Mouse (Mus musculus) CH12F3 (cell line): ENCODE data around the gene Tm9sf1.

Experiments
- in situ Hi-C: fragments of 300-500 bp; cut with MboI; formaldehyde crosslinking; loops from 2 replicates; pipeline ENCODE4 v1.14.3; 2020; ENCODE audit warnings: low sequenced_read_pairs

Tm9sf1 gene

GRCm38 (mm10) chr14:55635523-55636007 lies 8.0 kb downstream of the Tm9sf1 start, which contains the start of gene Ipo4:
Gene Ipo4 (minus strand): TSS chr14:55635957.
- in situ Hi-C loops = no loop called here

- in situ Hi-C loops = no loop called here
These were observed 8.6 kb downstream of the Tm9sf1 start for GRCm38 (mm10) chr14:55634874-55635522.

DNA sequence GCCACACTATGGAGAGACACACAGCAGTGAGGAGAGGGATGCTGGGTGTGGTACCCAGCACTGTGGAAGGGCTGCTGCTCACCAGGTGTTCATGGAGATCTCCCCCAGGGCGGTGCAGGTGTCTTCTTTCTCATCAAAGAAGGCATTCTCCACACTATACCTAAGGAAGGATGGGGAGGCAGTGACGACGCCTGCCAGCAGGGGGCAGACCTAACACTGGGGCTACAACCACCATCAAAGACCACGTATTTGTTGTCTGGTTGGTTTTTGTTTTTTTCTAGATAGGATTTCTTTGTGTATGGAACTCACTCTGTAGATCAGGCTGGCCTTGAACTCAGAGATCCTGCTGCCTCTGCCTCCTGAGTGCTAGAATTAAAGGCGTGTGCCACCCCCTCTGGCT lies 14.3 kb downstream of the Tm9sf1 start:
- in situ Hi-C loops = no loop called here

GRCm38 (mm10) chr14:55628077-55628827 lies 15.4 kb downstream of the Tm9sf1 start:
- in situ Hi-C loops = no loop called here

DNA sequence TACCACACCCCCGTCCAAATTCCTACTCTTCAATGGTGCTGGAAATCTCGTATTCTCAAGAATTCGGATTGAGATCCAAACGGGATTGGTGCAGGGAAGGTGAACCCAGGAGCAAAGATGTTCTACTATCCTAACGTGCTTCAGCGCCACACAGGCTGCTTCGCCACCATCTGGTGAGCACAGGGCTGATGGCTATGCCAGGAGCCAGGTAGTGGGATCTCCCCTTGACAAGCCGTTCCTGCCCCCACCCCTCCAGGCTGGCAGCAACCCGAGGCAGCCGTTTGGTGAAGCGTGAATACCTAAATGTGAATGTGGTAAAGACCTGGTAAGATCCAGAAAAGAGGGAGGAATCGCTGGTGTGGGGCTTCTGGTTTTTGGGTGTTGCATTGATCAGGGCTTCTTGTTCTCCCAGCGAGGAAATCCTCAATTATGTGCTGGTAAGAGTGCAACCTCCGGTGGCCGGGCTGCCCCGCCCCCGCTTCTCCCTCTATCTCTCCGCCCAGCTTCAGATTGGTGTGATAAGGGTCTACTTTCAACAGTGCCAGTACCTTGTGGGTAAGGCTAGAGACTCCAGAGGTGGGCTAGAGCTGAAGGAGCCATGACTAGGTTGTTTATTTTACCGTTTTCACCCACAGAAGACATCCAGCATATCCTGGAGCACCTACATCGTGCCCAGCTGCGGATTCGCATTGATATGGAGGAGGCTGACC lies 25.0 kb downstream of the Tm9sf1 start:
- in situ Hi-C loops = no loop called here

DNA sequence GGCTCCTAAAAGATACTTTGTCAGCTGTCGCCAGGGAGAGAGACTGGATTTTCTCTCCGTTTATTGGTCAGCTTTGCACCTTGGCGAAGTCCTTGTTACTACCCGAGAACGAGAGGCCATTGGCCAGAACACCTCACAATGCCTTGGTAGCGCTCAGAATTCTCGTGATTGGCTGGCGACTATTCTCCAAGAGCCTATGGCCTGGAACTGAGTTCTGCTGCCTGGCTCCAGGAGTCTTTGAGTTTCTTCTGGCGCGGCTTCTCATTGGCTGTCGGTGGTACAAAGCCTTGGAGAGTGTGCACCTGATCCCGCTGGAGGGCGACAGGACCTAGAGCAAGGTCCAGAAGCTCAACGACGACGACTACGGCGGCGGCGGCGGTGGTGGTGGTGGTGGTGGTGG lies 25.8 kb downstream of the Tm9sf1 start, which contains the start of gene Rec8:
Gene Rec8 (plus strand): TSS at position 216 of the 400 bp plus-strand sequence.
- in situ Hi-C loops = no loop called here

GRCm38 (mm10) chr14:55616844-55617243 lies 26.8 kb downstream of the Tm9sf1 start:
- in situ Hi-C loops = no loop called here

DNA sequence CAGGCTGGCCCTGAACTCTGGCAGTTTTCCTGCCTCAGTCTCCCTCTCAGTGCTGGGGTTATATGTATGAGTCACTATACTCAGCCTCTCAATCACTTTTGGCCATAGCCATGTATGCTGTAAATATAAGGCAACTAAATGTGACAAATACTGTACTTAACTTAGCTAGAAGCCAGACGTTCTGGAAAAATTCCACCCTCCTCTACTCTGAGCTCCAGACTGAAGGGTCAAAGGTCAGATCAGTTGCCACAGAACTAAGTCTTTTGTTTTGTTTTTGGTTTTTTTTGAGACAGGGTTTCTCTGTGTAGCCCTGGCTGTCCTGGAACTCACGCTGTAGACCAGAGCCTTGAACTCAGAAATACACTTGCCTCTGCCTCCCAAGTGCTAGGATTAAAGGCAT lies 27.7 kb downstream of the Tm9sf1 start:
- in situ Hi-C loops = no loop called here

DNA sequence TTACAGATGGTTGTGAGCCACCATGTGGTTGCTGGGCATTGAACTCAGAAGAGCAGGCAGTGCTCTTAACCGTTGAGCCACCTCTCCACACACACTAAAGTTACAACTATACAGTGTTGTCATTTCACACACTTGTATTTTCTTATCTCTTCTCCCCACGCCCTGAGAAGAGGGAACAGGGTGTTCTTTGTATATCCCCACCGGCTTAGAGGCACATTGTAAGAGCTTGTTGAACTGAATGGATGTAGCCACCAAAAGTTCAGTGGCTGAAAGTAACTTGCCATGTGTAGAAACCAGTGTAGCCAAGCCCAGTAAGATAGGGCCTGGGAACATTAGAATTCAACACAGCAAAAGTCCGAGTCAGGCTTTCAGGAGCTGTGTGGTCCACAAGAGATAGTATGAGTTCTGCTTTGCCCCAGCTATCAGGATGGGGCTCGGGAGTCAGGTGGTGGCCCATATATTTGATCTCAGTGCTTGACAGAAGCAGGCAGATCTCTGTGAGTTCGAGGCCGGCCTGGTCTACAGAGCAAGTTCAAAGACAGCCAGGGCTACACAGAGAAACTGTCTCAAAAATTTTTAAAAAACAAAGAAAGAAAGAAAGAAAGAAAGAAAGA lies 28.9 kb downstream of the Tm9sf1 start:
- in situ Hi-C loops = no loop called here

GRCm38 (mm10) chr14:55613346-55613745 lies 30.3 kb downstream of the Tm9sf1 start:
- in situ Hi-C loops = no loop called here

- in situ Hi-C loops = no loop called here
These were observed 35.3 kb downstream of the Tm9sf1 start for GRCm38 (mm10) chr14:55608339-55608738.

DNA sequence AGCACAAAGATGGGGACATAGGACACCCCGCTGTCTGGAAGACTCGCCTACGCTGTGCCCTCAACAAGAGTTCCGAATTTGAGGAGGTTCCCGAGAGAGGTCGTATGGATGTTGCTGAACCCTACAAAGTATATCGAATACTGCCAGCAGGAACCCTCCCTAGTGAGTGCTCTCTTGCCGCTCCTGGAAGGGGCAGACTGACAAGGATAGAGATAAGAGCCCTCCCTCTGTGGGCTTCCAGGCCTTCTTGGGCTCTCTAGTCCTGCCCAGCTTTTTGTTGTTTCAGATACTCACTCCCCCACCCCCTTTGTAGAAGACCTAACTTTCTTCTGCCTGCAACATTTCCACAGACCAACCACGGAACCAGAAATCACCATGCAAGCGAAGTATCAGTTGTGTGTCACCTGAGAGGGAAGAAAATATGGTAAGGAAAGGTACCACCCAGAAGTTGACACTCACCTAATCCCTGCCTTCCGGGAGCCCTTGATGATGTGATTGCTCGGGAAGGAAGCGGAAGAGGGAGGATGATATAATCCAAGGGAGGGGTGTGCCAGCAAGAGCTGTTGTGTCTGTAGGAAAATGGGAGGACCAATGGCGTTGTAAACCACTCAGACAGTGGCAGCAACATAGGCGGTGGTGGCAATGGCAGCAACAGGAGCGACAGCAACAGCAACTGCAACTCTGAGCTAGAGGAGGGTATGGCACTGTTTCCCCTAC lies 37.7 kb downstream of the Tm9sf1 start:
- in situ Hi-C loops = no loop called here

GRCm38 (mm10) chr14:55604823-55605222 lies 38.8 kb downstream of the Tm9sf1 start:
- in situ Hi-C loops = no loop called here

GRCm38 (mm10) chr14:55603633-55604576 lies 39.7 kb downstream of the Tm9sf1 start:
- in situ Hi-C loops = no loop called here

DNA sequence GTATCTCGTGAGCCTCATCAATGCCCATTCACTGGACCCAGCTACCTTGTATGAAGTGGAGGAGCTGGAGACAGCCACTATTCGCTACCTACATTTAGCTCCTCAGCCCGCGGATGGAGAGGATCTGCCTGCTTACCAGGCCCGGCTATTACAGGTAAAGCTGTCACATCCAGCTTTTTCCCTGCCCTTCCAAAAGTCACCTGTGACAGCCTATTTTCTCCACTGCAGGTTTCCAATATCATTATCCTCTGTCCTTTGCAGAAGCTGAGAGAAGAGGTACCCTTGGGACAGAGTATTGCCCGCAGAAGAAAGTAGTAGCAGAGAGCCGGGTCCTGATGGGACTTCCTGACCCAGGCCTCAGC lies 40.4 kb downstream of the Tm9sf1 start, which contains the start of gene Irf9:
Gene Irf9 (plus strand): TSS at position 301 of the 362 bp plus-strand sequence.
- in situ Hi-C loops = no loop called here

GRCm38 (mm10) chr14:55598521-55599390 lies 44.9 kb downstream of the Tm9sf1 start:
- in situ Hi-C loops = no loop called here

GRCm38 (mm10) chr14:55596036-55596690 lies 47.4 kb downstream of the Tm9sf1 start:
- in situ Hi-C loops = no loop called here

GRCm38 (mm10) chr14:55592226-55592625 lies 51.4 kb downstream of the Tm9sf1 start:
- in situ Hi-C loops = no loop called here
